Mouse (Mus musculus) bone marrow, adult 2 months (tissue): ENCODE data around the gene Ablim1.

Source experiments
- CTCF ChIP-seq: fragments of 200-500 bp; IDR thresholded peaks from 2 replicates; pipeline ENCODE4 v1.5.1; 2011; ENCODE audit warnings: low read length, control low read depth; ENCODE audit not compliant: control insufficient read depth, insufficient read depth
- POLR2A ChIP-seq: fragments of 200-500 bp; IDR thresholded peaks from 2 replicates; pipeline ENCODE4 v1.6.1; 2011; ENCODE audit warnings: low read depth, mild to moderate bottlenecking, control low read depth, low read length, borderline replicate concordance; ENCODE audit not compliant: control insufficient read depth

DNA sequence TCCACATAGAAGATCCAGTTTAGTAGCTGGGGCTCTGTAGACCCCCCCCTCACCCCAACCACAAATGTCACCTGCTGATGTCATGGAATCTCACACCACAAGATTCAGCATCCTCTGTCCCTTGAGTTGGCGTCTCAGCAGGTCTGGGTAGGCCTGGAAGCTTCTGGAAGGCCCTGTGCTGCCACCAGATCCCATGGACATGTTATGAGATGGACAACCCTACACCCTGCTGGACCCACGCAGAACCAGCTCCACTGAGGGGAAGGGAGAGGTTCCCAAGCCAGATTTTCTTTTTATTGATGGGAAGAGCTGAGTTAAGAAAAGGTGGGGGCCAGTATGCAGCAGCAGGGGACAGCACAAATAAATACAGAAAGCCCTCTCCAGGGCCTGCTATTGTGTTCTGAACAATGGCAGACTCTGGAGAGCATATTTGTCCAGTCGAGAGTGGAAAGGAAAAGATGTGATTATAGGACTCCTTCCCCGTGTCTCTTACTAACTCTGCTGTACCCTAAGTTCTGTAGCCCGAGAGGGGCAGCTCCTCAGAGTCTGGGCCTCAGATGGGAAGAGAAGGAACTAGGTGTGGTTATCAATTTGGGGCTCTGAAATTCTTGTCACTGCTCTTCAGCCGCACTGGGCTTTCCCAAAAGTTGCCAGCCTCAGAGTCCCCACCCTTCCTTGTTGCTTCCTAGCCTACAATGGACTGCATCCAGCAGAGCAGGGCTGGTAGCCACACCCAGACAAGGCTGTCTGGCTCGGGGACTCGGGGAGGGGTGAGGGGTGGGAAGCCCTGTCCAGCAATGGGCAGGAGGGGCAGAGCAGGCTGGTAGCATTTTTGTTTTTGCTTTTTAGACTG lies 286.2 kb downstream of the Ablim1 start:
- TF ChIP-seq CTCF (no peak), POLR2A (no peak)
